Mouse (Mus musculus) cortical plate, adult 2 months (tissue): ENCODE data around the gene Amz2. TPM values are rescaled to one million over a fixed set of nuclear protein-coding genes. Genes with fewer than 3 reads are reported as not detected.

ENCODE experiments used
- H3K27ac ChIP-seq: fragments of 200-500 bp; 2 replicates; pipeline ENCODE4 v1.5.1; 2012; ENCODE audit warnings: low read length, control low read depth, inconsistent platforms; ENCODE audit not compliant: insufficient read depth
- H3K4me1 ChIP-seq: fragments of 200-500 bp; 2 replicates; pipeline ENCODE4 v1.6.1; 2011; ENCODE audit warnings: low read length; ENCODE audit not compliant: control insufficient read depth, insufficient read depth
- H3K4me3 ChIP-seq: fragments of 200-500 bp; 2 replicates; pipeline ENCODE4 v1.5.1; 2011; ENCODE audit warnings: mild to moderate bottlenecking, low read length, control low read depth; ENCODE audit not compliant: insufficient read depth
- CTCF ChIP-seq: fragments of 200-500 bp; IDR thresholded peaks from 2 replicates; pipeline ENCODE4 v1.5.1; 2011; ENCODE audit warnings: mild to moderate bottlenecking, control low read depth, low read length; ENCODE audit not compliant: insufficient read depth; ENCODE audit errors: extremely low read depth
- POLR2A ChIP-seq: fragments of 200-500 bp; IDR thresholded peaks from 2 replicates; pipeline ENCODE4 v1.6.1; 2011; ENCODE audit warnings: mild to moderate bottlenecking, low read length, control low read depth; ENCODE audit not compliant: insufficient read depth; ENCODE audit errors: extremely low read depth
- polyA plus RNA-seq: library from polyadenylated mRNA; depleted of rRNA; stranded (reverse); fragments of >200 nt; gene quantifications from 2 replicates; pipeline ENCODE4 v1.2.3, GENCODE M21; 2012

The Amz2 gene
- polyA plus RNA-seq, 1 experiment, result 59.5 TPM

DNA sequence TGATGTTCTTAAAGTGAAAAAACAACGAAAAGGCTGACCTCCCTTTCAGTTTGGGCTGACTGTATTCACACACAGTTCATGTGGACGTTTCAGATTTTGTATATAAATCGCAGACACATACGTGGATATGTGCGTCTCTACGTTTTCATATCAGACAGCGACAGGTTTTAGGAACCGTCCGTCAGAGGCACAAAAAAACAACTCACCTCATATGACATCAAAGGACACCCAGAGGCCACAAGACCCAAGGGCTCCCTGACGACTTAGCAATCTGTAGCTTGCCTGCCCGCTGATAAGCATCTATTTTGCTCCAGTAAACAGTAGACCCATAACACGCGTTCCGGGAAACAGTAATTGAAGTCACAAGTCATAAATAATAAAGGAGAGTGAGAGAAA lies 5.2 kb upstream of the Amz2 start:
- Histone ChIP-seq H3K27ac (no peak overlapping the region), H3K4me3 (no peak overlapping the region), H3K4me1 (no peaks in the 10 kb centered on the region)
- TF ChIP-seq CTCF (no peak), POLR2A (no peak)

DNA sequence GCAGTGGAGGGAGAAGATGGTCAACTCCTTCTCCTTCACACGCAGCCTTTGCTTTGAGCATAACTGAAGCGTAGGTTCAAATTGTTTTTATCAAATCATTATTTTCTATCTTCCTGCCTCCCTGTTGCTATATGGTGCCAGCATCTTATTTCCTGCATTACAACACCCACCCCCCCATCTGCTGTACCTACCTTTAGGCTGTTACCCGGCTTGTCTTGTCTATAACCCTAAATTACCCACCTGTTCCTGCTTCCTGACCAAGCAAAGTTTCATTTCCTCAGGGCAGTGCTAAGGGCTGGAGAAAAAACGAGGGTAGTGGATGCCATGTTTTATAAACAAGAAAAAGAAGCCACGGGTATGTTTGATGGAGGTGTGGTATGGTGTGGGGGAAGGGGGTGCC lies 4.5 kb upstream of the Amz2 start:
- Histone ChIP-seq H3K4me3 (no peak overlapping the region), H3K4me1 (no peaks in the 10 kb centered on the region), H3K27ac (no peak overlapping the region)
- TF ChIP-seq POLR2A (no peak), CTCF (no peak)

DNA sequence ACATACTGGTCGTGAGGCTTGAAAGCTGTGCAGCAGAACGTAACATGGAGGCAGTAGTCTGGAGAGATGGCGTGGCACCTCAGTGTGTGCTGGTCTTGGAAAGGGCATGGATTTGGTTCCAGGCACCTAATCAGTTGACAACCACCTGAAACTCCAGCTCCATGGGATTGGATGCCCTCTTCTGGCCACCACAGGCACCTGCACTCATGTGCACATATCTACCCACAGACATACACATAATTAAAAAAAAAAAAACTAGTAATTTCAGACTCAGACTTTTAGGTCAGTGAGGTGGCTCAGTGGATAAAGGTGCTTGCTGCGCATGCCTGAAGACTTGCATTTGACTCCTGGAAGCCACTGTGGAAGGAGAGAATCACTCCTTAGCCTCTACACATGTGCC lies 3.5 kb upstream of the Amz2 start:
- H3K27ac ChIP-seq, result no peak overlapping the region
- peaks cover 2% of the 10 kb centered on the region for H3K4me1 ChIP-seq
- no peak for TF ChIP-seq CTCF
- TF ChIP-seq POLR2A, result no peak
- H3K4me3 ChIP-seq, result no peak overlapping the region

DNA sequence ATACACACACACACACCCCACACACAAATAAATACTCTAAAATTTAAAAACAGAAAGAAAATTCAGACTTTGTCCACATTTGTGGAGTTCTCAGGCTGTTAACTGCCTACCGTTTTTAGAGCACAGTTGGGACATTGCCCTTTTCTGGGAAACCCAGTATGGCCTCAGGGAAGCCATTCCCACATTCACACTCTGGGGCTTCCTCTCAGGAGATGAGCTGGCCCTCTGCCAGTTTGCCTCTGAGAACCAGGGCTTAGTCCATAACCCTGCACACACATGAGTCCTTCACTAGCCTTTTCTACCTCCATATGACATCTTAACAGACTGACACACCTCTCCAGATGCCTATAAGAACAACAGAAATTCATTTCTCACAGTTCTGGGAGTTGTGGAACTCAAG lies 2.5 kb upstream of the Amz2 start:
- Histone ChIP-seq H3K4me1 (peaks cover 2% of the 10 kb centered on the region), H3K27ac (no peak overlapping the region), H3K4me3 (no peak overlapping the region)
- TF ChIP-seq CTCF (no peak), POLR2A (no peak)

DNA sequence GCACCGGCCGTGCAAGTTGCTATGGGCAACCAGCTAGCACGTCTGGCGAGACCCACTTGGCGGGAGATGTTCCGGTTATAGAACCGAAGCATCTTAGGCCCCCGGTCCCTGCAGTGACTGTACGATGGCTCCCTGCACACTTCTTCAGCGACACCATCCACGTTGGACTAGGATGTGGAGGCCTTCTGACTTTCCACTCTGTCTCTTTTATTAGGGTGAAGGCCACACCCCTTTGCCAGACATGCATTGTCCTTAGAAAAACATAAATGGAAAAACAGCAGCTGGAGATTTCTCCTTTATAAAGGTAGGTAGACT lies 483 bp downstream of the Amz2 start:
- no peak for TF ChIP-seq POLR2A
- no peak for TF ChIP-seq CTCF
- H3K4me1 ChIP-seq, result peaks cover 2% of the 10 kb centered on the region

DNA sequence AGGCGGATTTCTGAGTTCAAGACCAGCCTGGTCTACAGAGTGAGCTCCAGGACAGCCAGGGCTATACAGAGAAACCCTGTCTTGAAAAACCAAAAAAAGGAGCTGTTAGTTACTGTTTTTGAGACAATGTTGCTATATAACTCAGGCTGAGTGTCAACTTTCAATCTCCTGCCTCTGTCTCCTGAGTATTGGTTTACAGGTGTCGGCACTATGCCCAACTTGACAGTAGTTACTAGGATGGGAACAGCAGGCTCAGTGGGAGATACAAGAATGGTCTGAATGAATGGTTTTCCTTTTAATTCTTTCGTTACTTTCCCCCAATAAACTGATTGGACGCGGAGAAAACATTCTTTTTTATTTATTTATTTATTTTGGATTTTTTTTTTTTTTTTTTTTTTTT lies 1.6 kb downstream of the Amz2 start:
- TF ChIP-seq POLR2A, result no peak
- TF ChIP-seq CTCF, result no peak
- Histone ChIP-seq H3K4me3 (no peak overlapping the region), H3K4me1 (peaks cover 2% of the 10 kb centered on the region), H3K27ac (no peak overlapping the region)

More for the DNA sequence above, 483 bp downstream of the Amz2 start:
- H3K4me3 ChIP-seq, result peak overlapping the region; percentile 87
- H3K27ac ChIP-seq, result 0 out of 2 replicates have a peak overlapping the region, but pooled peaks have one; percentile 26

DNA sequence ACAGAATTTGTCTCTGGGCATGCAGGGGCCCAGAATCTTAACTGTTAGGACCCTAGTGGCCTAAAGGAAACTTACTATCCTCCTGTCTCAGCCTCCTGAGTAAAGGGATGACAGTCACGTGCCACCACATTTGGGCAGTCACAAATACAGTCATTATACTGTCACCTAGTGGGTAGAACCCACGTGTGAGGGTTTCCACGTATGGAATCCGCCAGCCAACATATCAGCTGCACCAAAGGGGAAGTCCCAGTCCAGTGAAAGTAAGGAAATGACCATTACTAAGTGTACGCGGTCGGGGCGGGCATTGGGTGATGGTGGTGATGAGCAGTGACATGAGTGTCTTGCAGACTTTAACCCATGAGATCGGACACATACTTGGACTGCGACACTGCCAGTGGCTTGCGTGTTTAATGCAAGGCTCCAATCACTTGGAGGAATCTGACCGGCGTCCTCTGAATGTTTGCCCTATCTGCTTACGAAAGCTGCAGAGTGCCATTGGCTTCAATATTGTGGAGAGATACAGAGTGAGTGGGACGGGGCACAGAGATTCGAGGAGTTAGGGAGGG lies 8.6 kb downstream of the Amz2 start:
- no peak overlapping the region for H3K4me3 ChIP-seq

DNA sequence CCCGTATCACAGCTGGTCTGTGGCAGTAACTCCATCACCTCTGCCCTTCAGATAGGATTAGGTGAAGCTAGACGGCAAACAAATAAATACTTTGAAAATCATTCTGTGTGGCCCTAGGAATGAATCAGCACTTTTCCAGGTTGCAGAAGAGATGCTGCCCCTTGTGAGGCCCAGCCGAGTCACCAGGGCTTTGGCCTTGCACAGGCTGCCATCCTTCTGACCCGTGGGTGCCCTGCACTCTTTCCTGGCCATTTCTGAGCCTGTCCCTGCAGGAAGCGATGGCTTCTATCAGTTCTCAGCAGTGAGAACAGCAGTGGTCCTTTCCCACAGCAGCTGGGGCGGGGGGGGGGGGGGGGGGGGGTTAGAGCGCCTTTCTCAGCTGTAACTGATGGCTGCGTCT lies 11.1 kb downstream of the Amz2 start:
- no peak overlapping the region for H3K27ac ChIP-seq
- no peak for TF ChIP-seq CTCF
- no peak for TF ChIP-seq POLR2A
- H3K4me1 ChIP-seq, result no peaks in the 10 kb centered on the region
- H3K4me3 ChIP-seq, result no peak overlapping the region

More for the DNA sequence above, 8.6 kb downstream of the Amz2 start:
- Histone ChIP-seq H3K4me1 (no peaks in the 10 kb centered on the region), H3K27ac (no peak overlapping the region)
- TF ChIP-seq CTCF (no peak), POLR2A (no peak)

DNA sequence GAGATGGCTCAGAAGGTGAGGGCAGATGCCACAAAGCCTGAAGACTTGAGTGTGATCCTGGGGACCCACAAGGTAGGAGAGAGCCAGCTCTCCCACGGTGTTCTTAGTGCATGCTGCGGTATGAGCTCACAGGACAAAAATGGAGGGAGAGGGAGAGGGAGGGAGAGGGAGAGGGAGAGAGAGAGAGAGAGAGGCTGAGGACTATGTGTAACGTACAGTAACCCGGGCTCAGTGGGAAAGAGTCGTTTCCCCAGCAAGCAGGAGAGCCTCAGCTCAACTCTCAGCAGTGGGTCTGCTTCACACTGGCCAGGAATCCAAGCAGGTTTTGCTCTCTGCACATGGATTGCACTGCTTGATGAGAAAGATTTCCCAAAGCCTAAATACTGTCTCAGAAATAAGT lies 13.5 kb downstream of the Amz2 start:
- no peak overlapping the region for H3K27ac ChIP-seq
- TF ChIP-seq POLR2A, result no peak
- TF ChIP-seq CTCF, result no peak
- H3K4me1 ChIP-seq, result no peaks in the 10 kb centered on the region
- peak overlapping the region; percentile 23; the same call in 1 of the 2 replicates for H3K4me3 ChIP-seq

DNA sequence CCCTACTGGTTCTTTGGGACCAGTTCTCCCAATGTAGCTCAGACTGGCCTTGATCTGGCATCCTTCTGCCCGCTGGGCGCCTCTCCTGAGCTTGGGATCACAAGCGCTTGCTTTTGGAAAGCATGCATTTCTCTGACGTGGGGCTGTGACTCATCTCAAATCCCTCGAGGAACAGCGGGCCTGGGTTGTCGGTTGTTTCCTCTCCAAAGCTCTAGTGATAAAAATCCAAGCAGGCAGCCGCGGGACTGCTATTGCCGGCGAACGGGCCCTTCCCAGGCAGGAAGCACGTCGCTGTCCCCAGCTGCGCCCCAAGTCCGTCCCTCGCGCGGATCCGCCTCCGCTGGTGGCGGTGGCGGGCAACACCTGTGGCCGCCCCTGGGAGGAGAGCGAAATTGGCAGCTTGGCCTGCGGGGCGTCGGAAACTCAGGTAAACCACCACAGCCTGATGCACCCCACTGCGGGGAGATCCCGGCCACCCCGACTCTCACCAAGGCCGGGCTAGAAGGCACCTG lies 14.1 kb downstream of the Amz2 start:
- Histone ChIP-seq H3K27ac (no peak overlapping the region; the same call in 1 of the 2 replicates), H3K4me3 (peak overlapping the region; percentile 23), H3K4me1 (no peaks in the 10 kb centered on the region)
- TF ChIP-seq CTCF, result no peak
- 0 out of 2 replicates have a peak, but pooled peaks have one; percentile 6 for TF ChIP-seq POLR2A
